24 mouse cellular contexts compared by ENCODE assay signal in genomic region chr13:23427401-23427910, GRCm38 (mm10). TPM values are rescaled to one million over a fixed set of nuclear protein-coding genes. Genes with fewer than 3 reads are reported as not detected.
DNase-seq lines count a peak whose midpoint lies in the region; ATAC-seq and TF ChIP-seq lines count a peak whose summit lies in the region.
"Had no signal": no experiment of that assay in that cellular context is flagged by ENCODE, and none has a peak within 500 bp of the region (broad histone marks: within the 10 kb centered on the region; RNA-seq: fewer than 3 reads in every experiment).

No protein-coding gene starts in this region.

- H3K36me3 ChIP-seq in forebrain, embryonic 10.5 days (replicated peaks): peaks cover under 1% of the 10 kb centered on the region; the same call in 1 of the 2 replicates
- no peaks in the 10 kb centered on the region for H3K36me3 ChIP-seq in forebrain, embryonic 11.5 days (ENCODE audit: control insufficient read depth, insufficient read depth, low read length)
- H3K36me3 ChIP-seq in liver, embryonic 12.5 days: peaks cover 2% of the 10 kb centered on the region
- no peaks in the 10 kb centered on the region for H3K36me3 ChIP-seq in liver, postnatal 0 days (replicated peaks; ENCODE audit: insufficient read depth, low read length)
- H3K36me3 ChIP-seq in liver, embryonic 15.5 days (replicated peaks): 0 out of 2 replicates have a peak, but pooled peaks cover under 1% of the 10 kb centered on the region
- 0 out of 2 replicates have a peak, but pooled peaks cover 1% of the 10 kb centered on the region for H3K36me3 ChIP-seq in kidney, embryonic 16.5 days (ENCODE audit: insufficient read depth, low read length)
- H3K36me3 ChIP-seq: neural tube, embryonic 15.5 days; stomach, embryonic 15.5 days had no signal

- no peak overlapping the region for H3K4me2 ChIP-seq in forebrain, embryonic 11.5 days (ENCODE audit: low read depth, low read length, severe bottlenecking)
- peak overlapping the region; percentile 90 for H3K4me2 ChIP-seq in liver, embryonic 12.5 days
- H3K4me2 ChIP-seq in liver, postnatal 0 days (ENCODE audit: low read depth, low read length): no peak overlapping the region
- H3K4me2 ChIP-seq in liver, embryonic 15.5 days: peak overlapping the region; percentile 89; the same call in 1 of the 2 replicates
- no peak overlapping the region for H3K4me2 ChIP-seq in kidney, embryonic 16.5 days (replicated peaks; ENCODE audit: low read depth, low read length)
- H3K4me2 ChIP-seq: embryonic facial prominence, embryonic 15.5 days; heart, embryonic 11.5 days; hindbrain, embryonic 12.5 days; limb, embryonic 15.5 days; neural tube, embryonic 15.5 days; stomach, embryonic 15.5 days had no signal

- no peaks in the 10 kb centered on the region for H3K27me3 ChIP-seq in forebrain, embryonic 10.5 days (ENCODE audit: poor library complexity, severe bottlenecking)
- no peaks in the 10 kb centered on the region for H3K27me3 ChIP-seq in forebrain, embryonic 11.5 days (ENCODE audit: control insufficient read depth, insufficient read depth, low read length)
- H3K27me3 ChIP-seq in liver, embryonic 12.5 days (replicated peaks): no peaks in the 10 kb centered on the region
- H3K27me3 ChIP-seq in liver, postnatal 0 days (ENCODE audit: insufficient read depth, low read length): no peaks in the 10 kb centered on the region
- no peaks in the 10 kb centered on the region for H3K27me3 ChIP-seq in liver, embryonic 15.5 days
- no peaks in the 10 kb centered on the region for H3K27me3 ChIP-seq in kidney, embryonic 16.5 days (ENCODE audit: insufficient read depth, low read length)
- H3K27me3 ChIP-seq: embryonic facial prominence, embryonic 15.5 days; hindbrain, embryonic 12.5 days; limb, embryonic 15.5 days; neural tube, embryonic 15.5 days; stomach, embryonic 15.5 days had no signal

- WGBS in forebrain, embryonic 10.5 days: 64% methylated on average over 10 of the region's 10 CpGs
- WGBS in forebrain, embryonic 11.5 days: 69% methylated on average over 10 of the region's 10 CpGs
- 64% methylated on average over 10 of the region's 10 CpGs for WGBS in liver, embryonic 12.5 days (ENCODE audit: insufficient replicate concordance)
- 76% methylated on average over 10 of the region's 10 CpGs for WGBS in liver, postnatal 0 days (ENCODE audit: insufficient replicate concordance)
- WGBS in liver, embryonic 15.5 days (ENCODE audit: insufficient replicate concordance): 67% methylated on average over 10 of the region's 10 CpGs
- WGBS in kidney, embryonic 16.5 days: 65% methylated on average over 10 of the region's 10 CpGs

- ATAC-seq in forebrain, embryonic 11.5 days (replicated peaks; ENCODE audit: low FRiP score): no peak
- no peak for ATAC-seq in liver, embryonic 12.5 days
- ATAC-seq in liver, postnatal 0 days: no peak
- ATAC-seq in liver, embryonic 15.5 days (ENCODE audit: insufficient read depth): no peak
- no peak for ATAC-seq in kidney, embryonic 16.5 days (ENCODE audit: low FRiP score, low TSS enrichment)

- no peak for TF ChIP-seq EP300 in liver, postnatal 0 days (IDR thresholded peaks at IDR 0.05; ENCODE audit: low read depth)

- H3K27ac ChIP-seq in forebrain, embryonic 10.5 days: no peak overlapping the region
- H3K27ac ChIP-seq in forebrain, embryonic 11.5 days (ENCODE audit: low read depth, low read length): no peak overlapping the region
- no peak overlapping the region for H3K27ac ChIP-seq in liver, embryonic 12.5 days
- no peak overlapping the region for H3K27ac ChIP-seq in liver, postnatal 0 days (ENCODE audit: low read depth)
- H3K27ac ChIP-seq in liver, embryonic 15.5 days (replicated peaks): no peak overlapping the region; the same call in 1 of the 2 replicates
- no peak overlapping the region for H3K27ac ChIP-seq in kidney, embryonic 16.5 days (ENCODE audit: low read length)
- H3K27ac ChIP-seq: embryonic facial prominence, embryonic 15.5 days; hindbrain, embryonic 12.5 days; kidney, postnatal 0 days; limb, embryonic 15.5 days; midbrain, embryonic 10.5 days; neural tube, embryonic 15.5 days; stomach, embryonic 15.5 days had no signal

- H3K9ac ChIP-seq in forebrain, embryonic 11.5 days (ENCODE audit: low read length): no peak overlapping the region
- no peak overlapping the region for H3K9ac ChIP-seq in liver, embryonic 12.5 days
- H3K9ac ChIP-seq in liver, postnatal 0 days (replicated peaks): no peak overlapping the region
- H3K9ac ChIP-seq in liver, embryonic 15.5 days: no peak overlapping the region
- H3K9ac ChIP-seq in kidney, embryonic 16.5 days (replicated peaks; ENCODE audit: low read length): no peak overlapping the region
- H3K9ac ChIP-seq: embryonic facial prominence, embryonic 15.5 days; forebrain, postnatal 0 days; hindbrain, embryonic 12.5 days; limb, embryonic 15.5 days; neural tube, embryonic 15.5 days; stomach, embryonic 15.5 days had no signal

- no peak for TF ChIP-seq CTCF in liver, postnatal 0 days (IDR thresholded peaks at IDR 0.05; ENCODE audit: low read depth)

- peaks cover 41% of the 10 kb centered on the region for H3K4me1 ChIP-seq in forebrain, embryonic 10.5 days
- 0 out of 2 replicates have a peak, but pooled peaks cover 1% of the 10 kb centered on the region for H3K4me1 ChIP-seq in forebrain, embryonic 11.5 days (replicated peaks; ENCODE audit: control insufficient read depth, insufficient read depth, low read length)
- peaks cover 65% of the 10 kb centered on the region for H3K4me1 ChIP-seq in liver, embryonic 12.5 days
- 0 out of 2 replicates have a peak, but pooled peaks cover 6% of the 10 kb centered on the region for H3K4me1 ChIP-seq in liver, postnatal 0 days (ENCODE audit: insufficient read depth)
- peaks cover 64% of the 10 kb centered on the region for H3K4me1 ChIP-seq in liver, embryonic 15.5 days (replicated peaks)
- peaks cover 17% of the 10 kb centered on the region for H3K4me1 ChIP-seq in kidney, embryonic 16.5 days (ENCODE audit: insufficient read depth, low read length)

- DNase-seq in forebrain, embryonic 10.5 days (ENCODE audit: extremely low spot score, low spot score): no peak
- DNase-seq in forebrain, embryonic 11.5 days (ENCODE audit: low spot score): no peak
- DNase-seq in liver, postnatal 0 days: no peak
- DNase-seq in NIH3T3 (ENCODE audit: low read depth): peak; percentile 25
- DNase-seq in right cerebral cortex, postnatal 14 days: no peak
- DNase-seq: adrenal gland, postnatal 25 days; gastrocnemius, postnatal 36 days; heart, postnatal 10 days; kidney, adult 11 months; left cerebral cortex, postnatal 4 days; lung, postnatal 10 days; right cerebral cortex, adult 18-20 months had no signal

- peak overlapping the region; percentile 94 for H3K4me3 ChIP-seq in forebrain, embryonic 10.5 days
- no peak overlapping the region for H3K4me3 ChIP-seq in forebrain, embryonic 11.5 days (ENCODE audit: low read depth, low read length)
- H3K4me3 ChIP-seq in liver, embryonic 12.5 days: no peak overlapping the region
- no peak overlapping the region for H3K4me3 ChIP-seq in liver, postnatal 0 days (ENCODE audit: low read depth, low read length)
- H3K4me3 ChIP-seq in liver, embryonic 15.5 days (replicated peaks): no peak overlapping the region
- H3K4me3 ChIP-seq in kidney, embryonic 16.5 days (ENCODE audit: low read length): no peak overlapping the region
- H3K4me3 ChIP-seq: embryonic facial prominence, embryonic 15.5 days; hindbrain, embryonic 12.5 days; limb, embryonic 15.5 days; neural tube, embryonic 15.5 days; stomach, embryonic 15.5 days had no signal

- H3K9me3 ChIP-seq in forebrain, embryonic 10.5 days: no peaks in the 10 kb centered on the region
- H3K9me3 ChIP-seq in forebrain, embryonic 11.5 days (ENCODE audit: control insufficient read depth, low read length): no peaks in the 10 kb centered on the region
- no peaks in the 10 kb centered on the region for H3K9me3 ChIP-seq in liver, embryonic 12.5 days (replicated peaks)
- no peaks in the 10 kb centered on the region for H3K9me3 ChIP-seq in liver, postnatal 0 days (ENCODE audit: low read length)
- no peaks in the 10 kb centered on the region for H3K9me3 ChIP-seq in liver, embryonic 15.5 days (replicated peaks)
- no peaks in the 10 kb centered on the region for H3K9me3 ChIP-seq in kidney, embryonic 16.5 days (ENCODE audit: low read length)
- H3K9me3 ChIP-seq: embryonic facial prominence, embryonic 15.5 days; hindbrain, embryonic 12.5 days; limb, embryonic 15.5 days; midbrain, embryonic 10.5 days; neural tube, embryonic 15.5 days; stomach, embryonic 15.5 days had no signal

RNA-seq across cellular contexts. Expression of gene Abt1, which starts 3.8 kb away (rescaled TPM):
- 15.3 and 15.5 TPM in 2 replicates for polyA plus RNA-seq in forebrain, embryonic 10.5 days (2016; fragmentation: Nextera tagmentation; extraction: Ambion mirVana)
- 13.0 and 13.5 TPM in 2 replicates for polyA plus RNA-seq in forebrain, embryonic 11.5 days (2014; fragmentation: Nextera tagmentation; extraction: Ambion mirVana)
- 8.8 and 9.6 TPM in 2 replicates for polyA plus RNA-seq in liver, embryonic 12.5 days (2016; fragmentation: Nextera tagmentation; extraction: Ambion mirVana)
- 4.3 and 4.8 TPM in 2 replicates for polyA plus RNA-seq in liver, postnatal 0 days (2015; fragmentation: Nextera tagmentation; extraction: Ambion mirVana)
- polyA plus RNA-seq in liver, embryonic 15.5 days (2015; fragmentation: Nextera tagmentation; extraction: Ambion mirVana): 5.1 and 5.2 TPM in 2 replicates
- 13.7 and 14.6 TPM in 2 replicates for polyA plus RNA-seq in kidney, embryonic 16.5 days (2015; fragmentation: Nextera tagmentation; extraction: Ambion mirVana)

RNA-seq across cellular contexts. Expression of gene Btn1a1, which starts 38.2 kb away (rescaled TPM):
- 0.09 TPM in 1 of 2 replicates, not detected in the other for polyA plus RNA-seq in forebrain, embryonic 10.5 days (2016; fragmentation: Nextera tagmentation; extraction: Ambion mirVana)
- polyA plus RNA-seq in forebrain, embryonic 11.5 days (2014; fragmentation: Nextera tagmentation; extraction: Ambion mirVana): 0.17 and 0.19 TPM in 2 replicates
- polyA plus RNA-seq in liver, embryonic 12.5 days (2016; fragmentation: Nextera tagmentation; extraction: Ambion mirVana): 1.9 and 2.5 TPM in 2 replicates
- 0.92 and 0.96 TPM in 2 replicates for polyA plus RNA-seq in liver, postnatal 0 days (2015; fragmentation: Nextera tagmentation; extraction: Ambion mirVana)
- polyA plus RNA-seq in liver, embryonic 15.5 days (2015; fragmentation: Nextera tagmentation; extraction: Ambion mirVana): 1.6 and 2.1 TPM in 2 replicates
- 0.08 and 0.11 TPM in 2 replicates for polyA plus RNA-seq in kidney, embryonic 16.5 days (2015; fragmentation: Nextera tagmentation; extraction: Ambion mirVana)
- polyA plus RNA-seq: embryonic facial prominence, embryonic 15.5 days; hindbrain, embryonic 12.5 days; kidney, postnatal 0 days; neural tube, embryonic 15.5 days had no signal

RNA-seq across cellular contexts. Expression of gene Zfp322a, which starts 58.4 kb away (rescaled TPM):
- polyA plus RNA-seq in forebrain, embryonic 10.5 days (2016; fragmentation: Nextera tagmentation; extraction: Ambion mirVana): 57.1 and 58.7 TPM in 2 replicates
- 61.9 and 72.7 TPM in 2 replicates for polyA plus RNA-seq in forebrain, embryonic 11.5 days (2014; fragmentation: Nextera tagmentation; extraction: Ambion mirVana)
- polyA plus RNA-seq in liver, embryonic 12.5 days (2016; fragmentation: Nextera tagmentation; extraction: Ambion mirVana): 19.5 and 21.6 TPM in 2 replicates
- polyA plus RNA-seq in liver, postnatal 0 days (2015; fragmentation: Nextera tagmentation; extraction: Ambion mirVana): 7.4 and 9.5 TPM in 2 replicates
- 11.2 and 12.6 TPM in 2 replicates for polyA plus RNA-seq in liver, embryonic 15.5 days (2015; fragmentation: Nextera tagmentation; extraction: Ambion mirVana)
- 49.9 and 54.0 TPM in 2 replicates for polyA plus RNA-seq in kidney, embryonic 16.5 days (2015; fragmentation: Nextera tagmentation; extraction: Ambion mirVana)

Comparison
In these comparisons a context has a peak if more than half of its experiments do, and no peak if none do; other contexts are left out.
1. H3K4me2 ChIP-seq: peak in liver, embryonic 12.5 days (single experiment) and liver, embryonic 15.5 days (single experiment); none in forebrain, embryonic 11.5 days (single experiment), liver, postnatal 0 days (single experiment) and kidney, embryonic 16.5 days (single experiment).